8 mouse cellular contexts compared by ENCODE assay signal in the genomic region with DNA sequence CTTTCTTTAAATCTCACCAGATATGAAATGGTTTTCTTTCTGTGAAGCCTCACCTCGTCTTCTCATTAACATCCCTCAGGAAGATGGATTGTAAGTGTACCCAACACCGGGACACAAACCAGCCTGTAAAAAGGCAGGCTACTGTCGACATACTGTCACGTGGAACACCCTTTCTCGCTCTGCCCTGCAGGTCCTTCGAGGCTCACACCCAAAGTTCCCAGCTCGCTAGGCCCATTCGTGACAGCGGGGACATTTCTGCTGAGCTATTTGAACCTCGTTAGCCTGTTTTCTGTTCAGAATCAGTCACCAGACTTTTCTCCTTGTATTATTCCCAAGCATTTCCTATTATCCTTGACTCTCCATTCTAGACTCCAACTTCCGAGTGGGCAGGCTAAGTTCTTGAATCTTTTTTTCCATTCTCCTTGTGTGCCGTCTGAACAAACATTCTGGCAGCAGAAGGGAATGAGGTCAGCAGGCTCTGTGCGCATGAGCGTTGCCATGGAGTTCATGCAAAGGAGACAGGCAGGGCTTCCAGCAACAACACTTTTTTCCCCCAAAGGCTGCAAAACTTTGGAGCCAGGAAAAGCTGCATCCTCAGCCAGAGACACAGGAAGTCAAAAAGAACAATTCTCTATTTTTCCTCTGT.
A peak's percentile ranks its signal among the peaks of the same experiment; 100 is the strongest.
DNase-seq lines count a peak whose midpoint lies in the region; ATAC-seq and TF ChIP-seq lines count a peak whose summit lies in the region.

No protein-coding gene starts in this region.

- WGBS in hindbrain, embryonic 10.5 days, result 78% methylated on average over 14 of the region's 14 CpGs
- 61% methylated on average over 14 of the region's 14 CpGs for WGBS in hindbrain, embryonic 13.5 days
- WGBS in embryonic facial prominence, embryonic 15.5 days, result 70% methylated on average over 14 of the region's 14 CpGs
- WGBS in heart, embryonic 12.5 days, result 70% methylated on average over 14 of the region's 14 CpGs
- WGBS in lung, adult 2 months, result 62% methylated on average over 14 of the region's 14 CpGs
- WGBS in liver, embryonic 11.5 days, result 81% methylated on average over 14 of the region's 14 CpGs

- 0 out of 2 replicates have a peak, but pooled peaks cover 5% of the 10 kb centered on the region for H3K4me1 ChIP-seq in hindbrain, embryonic 10.5 days (replicated peaks)
- H3K4me1 ChIP-seq in hindbrain, embryonic 13.5 days (replicated peaks), result 0 out of 2 replicates have a peak, but pooled peaks cover 4% of the 10 kb centered on the region
- no peaks in the 10 kb centered on the region for H3K4me1 ChIP-seq in embryonic facial prominence, embryonic 15.5 days
- H3K4me1 ChIP-seq in heart, embryonic 12.5 days (replicated peaks), result no peaks in the 10 kb centered on the region
- no peaks in the 10 kb centered on the region; the same call in 1 of the 2 replicates for H3K4me1 ChIP-seq in lung, adult 2 months (ENCODE audit: control insufficient read depth, insufficient read depth, low read length)
- H3K4me1 ChIP-seq in liver, embryonic 11.5 days (replicated peaks; ENCODE audit: control insufficient read depth, insufficient read depth, low read length), result no peaks in the 10 kb centered on the region

- no peak for TF ChIP-seq CTCF in lung, adult 2 months (IDR thresholded peaks at IDR 0.05; ENCODE audit: insufficient read depth, low read length)

- no peaks in the 10 kb centered on the region for H3K36me3 ChIP-seq in hindbrain, embryonic 10.5 days
- H3K36me3 ChIP-seq in hindbrain, embryonic 13.5 days, result no peaks in the 10 kb centered on the region
- H3K36me3 ChIP-seq in embryonic facial prominence, embryonic 15.5 days, result no peaks in the 10 kb centered on the region
- no peaks in the 10 kb centered on the region for H3K36me3 ChIP-seq in heart, embryonic 12.5 days
- H3K36me3 ChIP-seq in liver, embryonic 11.5 days (ENCODE audit: control insufficient read depth, insufficient read depth, low read length), result no peaks in the 10 kb centered on the region

- H3K27ac ChIP-seq in hindbrain, embryonic 10.5 days, result no peak overlapping the region
- H3K27ac ChIP-seq in hindbrain, embryonic 13.5 days, result no peak overlapping the region
- H3K27ac ChIP-seq in embryonic facial prominence, embryonic 15.5 days (replicated peaks), result peak overlapping the region; percentile 74; the same call in 1 of the 2 replicates
- peak overlapping the region; percentile 55 for H3K27ac ChIP-seq in heart, embryonic 12.5 days (ENCODE audit: poor library complexity, severe bottlenecking)
- H3K27ac ChIP-seq in liver, embryonic 11.5 days (ENCODE audit: low read depth, low read length), result no peak overlapping the region

- no peak overlapping the region for H3K4me3 ChIP-seq in hindbrain, embryonic 10.5 days
- H3K4me3 ChIP-seq in hindbrain, embryonic 13.5 days, result no peak overlapping the region
- no peak overlapping the region for H3K4me3 ChIP-seq in embryonic facial prominence, embryonic 15.5 days (replicated peaks)
- no peak overlapping the region for H3K4me3 ChIP-seq in heart, embryonic 12.5 days
- no peak overlapping the region for H3K4me3 ChIP-seq in lung, adult 2 months (replicated peaks; ENCODE audit: extremely low read depth, low read depth, low read length)
- H3K4me3 ChIP-seq in liver, embryonic 11.5 days (ENCODE audit: low read depth, low read length), result no peak overlapping the region

- H3K4me2 ChIP-seq in hindbrain, embryonic 13.5 days, result no peak overlapping the region
- no peak overlapping the region for H3K4me2 ChIP-seq in embryonic facial prominence, embryonic 15.5 days (replicated peaks)
- no peak overlapping the region for H3K4me2 ChIP-seq in heart, embryonic 12.5 days
- H3K4me2 ChIP-seq in liver, embryonic 11.5 days, result no peak overlapping the region

- no peak for TF ChIP-seq POLR2A in lung, adult 2 months (IDR thresholded peaks at IDR 0.05; ENCODE audit: borderline replicate concordance, extremely low read depth, low read depth, low read length)

- DNase-seq in hindbrain, embryonic 10.5 days (ENCODE audit: low spot score), result peak; percentile 18
- peak; percentile 91 for DNase-seq in kidney, postnatal 14 days
- peak; percentile 34 for DNase-seq in lung, adult 2 months
- DNase-seq in right cerebral cortex, adult 18-20 months, result peak; percentile 88
- no peak for DNase-seq in liver, embryonic 11.5 days (ENCODE audit: low spot score)

- H3K27me3 ChIP-seq in hindbrain, embryonic 10.5 days (ENCODE audit: insufficient read depth, poor library complexity, severe bottlenecking), result no peaks in the 10 kb centered on the region
- no peaks in the 10 kb centered on the region for H3K27me3 ChIP-seq in hindbrain, embryonic 13.5 days
- H3K27me3 ChIP-seq in embryonic facial prominence, embryonic 15.5 days, result no peaks in the 10 kb centered on the region
- no peaks in the 10 kb centered on the region for H3K27me3 ChIP-seq in heart, embryonic 12.5 days (replicated peaks)
- no peaks in the 10 kb centered on the region for H3K27me3 ChIP-seq in liver, embryonic 11.5 days (replicated peaks; ENCODE audit: control insufficient read depth, insufficient read depth, low read length)

- H3K9ac ChIP-seq in hindbrain, embryonic 13.5 days, result no peak overlapping the region
- H3K9ac ChIP-seq in embryonic facial prominence, embryonic 15.5 days, result no peak overlapping the region
- no peak overlapping the region for H3K9ac ChIP-seq in heart, embryonic 12.5 days
- no peak overlapping the region for H3K9ac ChIP-seq in liver, embryonic 11.5 days (ENCODE audit: low read depth, low read length)

- ATAC-seq in hindbrain, embryonic 13.5 days (ENCODE audit: low FRiP score), result no peak
- ATAC-seq in embryonic facial prominence, embryonic 15.5 days (ENCODE audit: insufficient number of reproducible peaks, low FRiP score, low TSS enrichment, low read depth), result peak; percentile 51; the same call in 1 of the 2 replicates
- ATAC-seq in heart, embryonic 12.5 days (ENCODE audit: insufficient number of reproducible peaks, low FRiP score), result 0 out of 2 replicates have a peak, but pooled peaks have one; percentile 48
- no peak for ATAC-seq in liver, embryonic 11.5 days (replicated peaks; ENCODE audit: low FRiP score)

- H3K9me3 ChIP-seq in hindbrain, embryonic 10.5 days, result 0 out of 2 replicates have a peak, but pooled peaks cover 2% of the 10 kb centered on the region
- H3K9me3 ChIP-seq in hindbrain, embryonic 13.5 days, result no peaks in the 10 kb centered on the region
- H3K9me3 ChIP-seq in embryonic facial prominence, embryonic 15.5 days (replicated peaks), result no peaks in the 10 kb centered on the region
- peaks cover 5% of the 10 kb centered on the region; the same call in 1 of the 2 replicates for H3K9me3 ChIP-seq in heart, embryonic 12.5 days (replicated peaks)
- no peaks in the 10 kb centered on the region for H3K9me3 ChIP-seq in liver, embryonic 11.5 days (ENCODE audit: control insufficient read depth, low read length)

Comparison
In these comparisons a context has a peak if more than half of its experiments do, and no peak if none do; other contexts are left out.
1. H3K27ac ChIP-seq: peak in embryonic facial prominence, embryonic 15.5 days (single experiment) and heart, embryonic 12.5 days (single experiment); none in hindbrain, embryonic 10.5 days (single experiment), hindbrain, embryonic 13.5 days (single experiment) and liver, embryonic 11.5 days (single experiment).
2. ATAC-seq: peak in embryonic facial prominence, embryonic 15.5 days (single experiment) and heart, embryonic 12.5 days (single experiment); none in hindbrain, embryonic 13.5 days (single experiment) and liver, embryonic 11.5 days (single experiment).